Mouse (Mus musculus) forebrain, embryonic 11.5 days (tissue): ENCODE data around the gene Pde1a. TPM values are rescaled to one million over a fixed set of nuclear protein-coding genes. Genes with fewer than 3 reads are reported as not detected.

Source experiments
- ATAC-seq: fragments of 200-750 bp; cut with Nextera tagmentation; replicated peaks from 2 replicates; pipeline ENCODE4 v1.8.0; 2017; ENCODE audit warnings: moderate TSS enrichment; ENCODE audit not compliant: low FRiP score
- DNase-seq: peaks from one replicate; pipeline ENCODE4 v3.0.0-alpha.2; 2017; ENCODE audit warnings: low spot score
- H3K27ac ChIP-seq: fragments of 300-500 bp; sonication (generic); 2 replicates; pipeline ENCODE4 v1.5.1; 2014; ENCODE audit warnings: low read depth, low read length
- H3K27me3 ChIP-seq: fragments of 300-500 bp; sonication (generic); 2 replicates; pipeline ENCODE4 v1.6.1; 2014; ENCODE audit warnings: mild to moderate bottlenecking, low read length, mixed read lengths; ENCODE audit not compliant: control insufficient read depth, insufficient read depth
- H3K36me3 ChIP-seq: fragments of 300-500 bp; sonication (generic); 2 replicates; pipeline ENCODE4 v1.6.1; 2014; ENCODE audit warnings: mild to moderate bottlenecking, low read length, moderate library complexity, mixed read lengths; ENCODE audit not compliant: control insufficient read depth, insufficient read depth
- H3K4me1 ChIP-seq: fragments of 300-500 bp; sonication (generic); replicated peaks from 2 replicates; pipeline ENCODE4 v1.6.1; 2014; ENCODE audit warnings: low read length, mixed read lengths; ENCODE audit not compliant: control insufficient read depth, insufficient read depth
- H3K4me2 ChIP-seq: fragments of 300-500 bp; sonication (generic); 2 replicates; pipeline ENCODE4 v1.6.1; 2014; ENCODE audit warnings: low read depth, mild to moderate bottlenecking, low read length, moderate library complexity, mixed read lengths; ENCODE audit not compliant: severe bottlenecking
- H3K4me3 ChIP-seq: fragments of 300-500 bp; sonication (generic); 2 replicates; pipeline ENCODE4 v1.5.1; 2014; ENCODE audit warnings: low read depth, low read length
- H3K9ac ChIP-seq: fragments of 300-500 bp; sonication (generic); 2 replicates; pipeline ENCODE4 v1.6.1; 2014; ENCODE audit warnings: low read length
- H3K9me3 ChIP-seq: fragments of 300-500 bp; sonication (generic); 2 replicates; pipeline ENCODE4 v1.6.1; 2016; ENCODE audit warnings: low read length, mixed read lengths; ENCODE audit not compliant: control insufficient read depth
- WGBS: fragments of 180-500 bp; shearing (Covaris S2); extraction: QIAGEN DNeasy Blood & Tissue Kit; methylation state at CpG from one replicate; pipeline ENCODE4 v1.1.7; 2014; 5-methylcytosine and 5-hydroxymethylcytosine counted together
- polyA plus RNA-seq: library from polyadenylated mRNA; unstranded; fragments of >200 nt; fragmentation: Nextera tagmentation; extraction: Ambion mirVana; gene quantifications from 2 replicates; pipeline ENCODE4 v1.2.1, GENCODE M21; 2014

The Pde1a gene
- polyA plus RNA-seq, 1 experiment from 2014 or later, result 1.9 TPM

DNA sequence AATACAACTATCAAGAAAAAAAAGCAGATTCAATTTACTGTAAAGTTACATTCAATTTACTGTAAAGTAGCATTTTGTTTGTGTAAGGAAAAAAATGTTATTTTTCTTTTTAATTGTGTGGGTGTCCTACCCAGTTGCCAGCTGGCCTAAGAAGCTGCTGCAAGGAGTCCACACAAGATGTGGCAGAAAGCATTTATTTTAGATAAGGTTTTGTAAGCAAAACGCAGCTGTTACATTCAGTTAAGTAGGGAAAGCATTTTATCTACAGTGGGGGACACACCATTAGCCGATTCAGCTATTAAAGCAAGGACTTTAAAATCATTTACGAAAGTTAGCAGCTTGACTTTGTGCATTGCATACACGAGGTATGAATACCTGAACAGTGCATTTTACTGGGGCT lies 145.5 kb downstream of the Pde1a start:
- no peak overlapping the region for H3K9ac ChIP-seq
- 90% methylated on average over 4 of the region's 4 CpGs for WGBS

DNA sequence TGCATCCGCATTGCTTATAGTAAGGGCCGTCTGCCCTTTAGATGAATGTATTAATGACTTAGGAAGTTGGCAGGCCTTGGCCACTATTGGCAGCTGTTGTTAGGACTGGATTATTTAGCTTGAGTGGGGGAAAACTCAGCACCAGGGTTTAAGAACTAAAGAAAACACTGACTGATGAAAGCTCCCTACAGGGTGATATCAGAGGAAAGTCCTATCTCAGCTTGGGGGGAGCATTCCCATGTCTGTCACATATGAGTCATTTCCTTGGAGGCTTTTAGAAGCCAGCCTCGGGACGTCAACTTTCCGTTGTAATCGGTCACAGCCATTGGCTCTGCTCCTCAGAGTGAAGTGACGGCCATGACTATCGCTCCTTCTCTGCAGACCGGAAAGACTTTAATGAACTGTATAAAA lies 146.0 kb downstream of the Pde1a start:
- Histone ChIP-seq H3K27me3 (no peaks in the 10 kb centered on the region), H3K4me2 (no peak overlapping the region), H3K4me3 (no peak overlapping the region), H3K36me3 (no peaks in the 10 kb centered on the region), H3K4me1 (no peaks in the 10 kb centered on the region), H3K9ac (no peak overlapping the region), H3K27ac (no peak overlapping the region), H3K9me3 (no peaks in the 10 kb centered on the region)
- whole genome bisulfite sequencing, result 81% methylated on average over 9 of the region's 9 CpGs
- ATAC-seq (no peak), DNase-seq (no peak)

More for the DNA sequence above, 145.5 kb downstream of the Pde1a start:
- no peaks in the 10 kb centered on the region for H3K27me3 ChIP-seq
- H3K4me1 ChIP-seq, result no peaks in the 10 kb centered on the region
- no peak for ATAC-seq
- H3K36me3 ChIP-seq, result no peaks in the 10 kb centered on the region
- H3K27ac ChIP-seq, result no peak overlapping the region
- no peak overlapping the region for H3K4me2 ChIP-seq
- no peak overlapping the region for H3K4me3 ChIP-seq
- DNase-seq, result no peak
- no peaks in the 10 kb centered on the region for H3K9me3 ChIP-seq

DNA sequence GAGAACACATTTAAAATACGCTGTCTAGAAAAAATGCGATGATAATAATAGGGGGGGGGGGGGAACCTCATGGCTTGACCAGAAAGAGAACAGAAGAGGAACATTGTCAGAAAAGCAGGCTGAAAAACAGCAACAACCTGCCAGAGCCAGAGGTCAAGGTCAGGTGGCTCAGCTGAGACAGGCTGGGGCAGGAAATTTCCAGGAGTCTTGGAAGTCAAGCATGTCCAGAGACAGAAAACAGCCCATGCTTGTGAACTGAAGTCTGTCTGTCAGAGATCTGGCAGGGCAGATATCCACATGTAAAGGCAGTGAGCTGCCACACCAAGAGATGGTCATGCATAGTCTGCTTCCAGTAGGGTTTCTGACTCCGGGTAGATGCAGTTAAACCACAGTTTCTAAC lies 147.5 kb downstream of the Pde1a start:
- ATAC-seq (no peak), DNase-seq (no peak)
- Histone ChIP-seq H3K36me3 (no peaks in the 10 kb centered on the region), H3K4me2 (no peak overlapping the region), H3K27ac (no peak overlapping the region), H3K4me3 (no peak overlapping the region), H3K4me1 (no peaks in the 10 kb centered on the region), H3K27me3 (no peaks in the 10 kb centered on the region), H3K9ac (no peak overlapping the region), H3K9me3 (no peaks in the 10 kb centered on the region)
- WGBS, result 87% methylated on average over 3 of the region's 3 CpGs

DNA sequence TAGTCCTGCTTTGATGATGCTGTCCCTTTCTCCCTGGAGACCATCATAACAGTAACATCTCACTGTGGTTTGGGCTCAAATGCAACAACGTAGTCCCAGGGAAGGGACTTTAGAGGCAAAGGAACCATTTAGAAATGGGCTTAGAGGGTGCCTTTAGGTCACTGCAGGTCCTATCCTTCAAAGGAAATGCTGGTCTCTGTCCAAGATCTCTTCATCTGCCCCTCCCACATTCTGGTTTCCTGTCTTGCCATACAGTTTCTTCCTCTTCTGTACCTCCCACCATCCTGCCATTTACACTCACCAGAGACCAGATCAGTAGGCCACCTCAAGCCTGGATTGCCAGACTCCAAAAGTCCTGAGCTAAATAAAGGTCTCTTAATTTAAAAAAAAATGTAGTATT lies 150.3 kb downstream of the Pde1a start:
- H3K27me3 ChIP-seq, result no peaks in the 10 kb centered on the region
- H3K4me3 ChIP-seq, result no peak overlapping the region
- DNase-seq (no peak), ATAC-seq (no peak)
- no peak overlapping the region for H3K27ac ChIP-seq
- H3K9ac ChIP-seq, result no peak overlapping the region
- no peaks in the 10 kb centered on the region for H3K9me3 ChIP-seq
- no peak overlapping the region for H3K4me2 ChIP-seq
- no peaks in the 10 kb centered on the region for H3K36me3 ChIP-seq
- WGBS, result 100% methylated on average over 1 of the region's 1 CpGs
- no peaks in the 10 kb centered on the region for H3K4me1 ChIP-seq

DNA sequence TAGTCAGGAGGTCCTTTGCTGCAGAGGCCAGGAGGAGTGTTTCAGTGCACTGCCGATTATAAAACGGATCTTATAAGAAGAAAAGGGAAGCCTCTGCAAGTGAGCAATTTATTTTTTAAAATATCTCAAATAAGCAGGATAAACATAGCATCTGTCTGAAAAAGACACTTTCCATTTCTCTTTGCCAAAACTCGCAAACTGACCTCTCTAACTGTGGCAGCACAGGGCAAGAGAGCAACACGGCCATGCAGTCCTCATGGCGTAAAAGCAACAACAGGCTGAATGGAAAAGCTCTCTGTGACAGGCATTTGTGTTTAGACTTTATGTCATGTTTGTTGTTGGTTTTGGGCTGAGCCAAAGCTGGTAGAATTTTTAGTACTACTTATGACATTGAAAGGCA lies 152.0 kb downstream of the Pde1a start:
- ATAC-seq (no peak), DNase-seq (no peak)
- Histone ChIP-seq H3K36me3 (no peaks in the 10 kb centered on the region), H3K4me3 (no peak overlapping the region), H3K27ac (no peak overlapping the region), H3K27me3 (no peaks in the 10 kb centered on the region), H3K4me1 (no peaks in the 10 kb centered on the region), H3K9me3 (no peaks in the 10 kb centered on the region), H3K9ac (no peak overlapping the region), H3K4me2 (no peak overlapping the region)
- WGBS, result 74% methylated on average over 5 of the region's 5 CpGs

DNA sequence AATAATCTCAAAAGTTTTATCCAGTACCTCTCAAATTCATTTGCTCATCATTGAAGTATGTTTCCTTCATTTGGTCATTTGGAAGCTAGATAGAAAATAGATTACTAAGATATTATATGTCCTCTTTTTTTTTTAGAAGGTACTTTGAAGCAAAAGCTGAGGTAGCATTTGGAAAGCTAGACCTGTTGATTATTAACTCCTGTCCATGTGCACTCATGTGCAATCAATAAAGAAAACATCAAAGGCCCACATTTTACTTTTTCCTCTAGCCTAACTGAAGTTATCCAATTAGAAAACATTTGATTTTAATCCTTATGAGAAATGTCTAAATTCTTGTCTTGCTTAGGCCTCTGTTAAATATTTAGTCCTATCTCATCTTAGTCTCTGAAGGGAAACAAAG lies 153.3 kb downstream of the Pde1a start:
- no peak overlapping the region for H3K27ac ChIP-seq
- DNase-seq, result no peak
- H3K27me3 ChIP-seq, result no peaks in the 10 kb centered on the region
- ATAC-seq, result no peak
- H3K9me3 ChIP-seq, result no peaks in the 10 kb centered on the region
- H3K36me3 ChIP-seq, result no peaks in the 10 kb centered on the region
- no peak overlapping the region for H3K9ac ChIP-seq
- no peak overlapping the region for H3K4me3 ChIP-seq
- H3K4me2 ChIP-seq, result no peak overlapping the region
- H3K4me1 ChIP-seq, result no peaks in the 10 kb centered on the region

DNA sequence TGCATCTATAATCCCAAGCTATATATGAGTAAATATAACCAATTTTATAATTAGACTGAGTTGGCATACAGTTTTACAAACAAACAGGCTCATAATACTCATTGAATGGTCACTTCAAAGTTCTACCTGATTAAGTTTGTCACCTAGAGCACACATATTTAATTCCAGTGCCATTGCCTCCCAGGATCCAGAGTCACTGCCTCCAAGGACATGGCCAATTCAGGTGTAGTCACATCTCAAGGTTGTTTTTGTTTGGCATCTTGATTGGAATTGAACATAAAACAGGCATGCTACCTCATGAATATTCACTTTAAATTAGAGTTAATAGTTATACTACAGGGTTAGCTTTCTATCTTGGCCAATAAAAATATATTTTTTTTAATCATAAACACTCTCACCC lies 157.0 kb downstream of the Pde1a start:
- DNase-seq, result no peak
- no peak for ATAC-seq
- no peaks in the 10 kb centered on the region for H3K9me3 ChIP-seq

DNA sequence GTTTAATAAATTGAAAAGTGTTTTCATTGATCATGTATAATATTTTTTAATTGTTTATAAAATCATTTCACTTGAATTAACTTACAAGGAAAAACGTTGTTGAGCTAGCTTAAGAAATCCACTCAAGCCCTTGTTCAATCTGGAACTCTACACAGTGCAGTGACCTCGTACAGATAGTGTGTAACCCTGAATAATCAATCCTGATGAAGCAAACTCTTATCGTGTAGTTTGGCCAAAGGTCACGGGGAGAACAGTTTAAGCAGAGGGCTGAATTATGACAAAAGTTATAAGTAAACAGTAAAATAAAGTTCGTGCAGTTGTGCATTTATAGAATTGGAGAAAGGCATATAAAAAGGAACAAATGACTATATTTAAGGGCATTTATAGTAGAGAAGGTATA lies 159.7 kb downstream of the Pde1a start:
- Histone ChIP-seq H3K9me3 (no peaks in the 10 kb centered on the region), H3K4me3 (no peak overlapping the region), H3K36me3 (no peaks in the 10 kb centered on the region), H3K9ac (no peak overlapping the region), H3K4me1 (no peaks in the 10 kb centered on the region), H3K4me2 (no peak overlapping the region), H3K27ac (no peak overlapping the region), H3K27me3 (no peaks in the 10 kb centered on the region)
- 81% methylated on average over 5 of the region's 5 CpGs for WGBS
- no peak for DNase-seq
- ATAC-seq, result no peak

More for the DNA sequence above, 157.0 kb downstream of the Pde1a start:
- H3K4me2 ChIP-seq, result no peak overlapping the region
- H3K9ac ChIP-seq, result no peak overlapping the region
- no peaks in the 10 kb centered on the region for H3K4me1 ChIP-seq
- no peaks in the 10 kb centered on the region for H3K36me3 ChIP-seq
- no peak overlapping the region for H3K4me3 ChIP-seq
- H3K27ac ChIP-seq, result no peak overlapping the region
- H3K27me3 ChIP-seq, result no peaks in the 10 kb centered on the region

DNA sequence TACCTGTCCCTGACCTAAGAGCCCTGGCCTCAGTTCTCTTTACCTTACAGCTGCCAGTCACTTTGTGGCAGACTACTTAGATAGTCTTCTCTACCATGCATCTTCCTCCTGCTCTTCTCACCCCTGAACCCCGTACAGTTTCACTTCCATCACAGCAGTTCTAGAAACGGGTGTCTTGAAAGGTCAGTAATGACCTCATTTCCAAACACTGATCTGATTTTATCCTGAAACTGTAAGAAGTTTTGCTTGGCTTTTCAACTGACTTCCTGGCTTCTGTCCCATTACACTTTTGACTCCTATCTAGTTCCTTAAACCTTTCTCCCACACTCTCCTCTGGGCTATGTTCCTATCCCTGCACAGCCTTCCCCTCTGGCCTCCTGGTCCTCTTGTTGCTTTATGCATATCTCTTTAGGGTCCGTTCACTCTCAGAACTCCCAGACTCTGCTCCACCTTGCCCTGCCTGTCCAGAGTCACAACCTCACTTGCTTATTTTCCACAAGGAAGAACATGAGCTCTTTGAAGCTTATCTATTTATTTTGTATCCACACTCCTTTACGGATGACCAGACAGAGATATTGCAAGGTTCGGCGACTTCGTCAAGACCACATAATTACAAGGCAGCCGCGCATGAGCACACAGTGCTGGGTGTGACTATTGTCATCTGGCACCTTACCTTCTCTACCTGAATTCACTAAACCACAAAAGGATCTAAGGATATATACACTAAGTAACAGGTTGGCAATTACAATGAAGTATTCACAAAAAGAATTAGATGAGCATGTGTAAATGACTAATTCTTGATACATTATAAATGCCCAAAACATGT lies 162.4 kb downstream of the Pde1a start:
- Histone ChIP-seq H3K4me3 (no peak overlapping the region), H3K36me3 (no peaks in the 10 kb centered on the region), H3K4me1 (no peaks in the 10 kb centered on the region), H3K27me3 (no peaks in the 10 kb centered on the region), H3K27ac (no peak overlapping the region), H3K9me3 (no peaks in the 10 kb centered on the region), H3K9ac (no peak overlapping the region), H3K4me2 (no peak overlapping the region)
- 83% methylated on average over 9 of the region's 9 CpGs for WGBS
- ATAC-seq (no peak), DNase-seq (no peak)
